Mouse (Mus musculus): Measurements from ENCODE around the gene Asz1.

Asz1 gene

GRCm38 (mm10) chr6:18108934-18109333, at the start of gene Asz1:
TSS of gene Asz1 (minus strand) at chr6:18109061.
- no peak for DNase-seq (ENCODE audit: low spot score)

GRCm38 (mm10) chr6:18153031-18153430, 44.2 kb upstream of the Asz1 start:
- no peak for DNase-seq (ENCODE audit: low spot score)

GRCm38 (mm10) chr6:18135246-18135645, 26.4 kb upstream of the Asz1 start:
- DNase-seq (ENCODE audit: low spot score) = no peak

- DNase-seq (ENCODE audit: low spot score) = no peak
These were observed 19.2 kb upstream of the Asz1 start for GRCm38 (mm10) chr6:18128059-18128458.

- DNase-seq (ENCODE audit: low spot score) = no peak
These were observed 18.5 kb upstream of the Asz1 start for GRCm38 (mm10) chr6:18127206-18127983.

GRCm38 (mm10) chr6:18096861-18097260, 12.0 kb downstream of the Asz1 start:
- DNase-seq (ENCODE audit: low spot score) = no peak

- DNase-seq (ENCODE audit: low spot score) = no peak
These were observed 19.8 kb downstream of the Asz1 start for GRCm38 (mm10) chr6:18089098-18089497.

GRCm38 (mm10) chr6:18087160-18087804, 21.6 kb downstream of the Asz1 start:
- DNase-seq (ENCODE audit: low spot score) = no peak

- DNase-seq (ENCODE audit: low spot score) = no peak
These were observed 30.2 kb downstream of the Asz1 start for GRCm38 (mm10) chr6:18078615-18079014.

GRCm38 (mm10) chr6:18076986-18077385, 31.9 kb downstream of the Asz1 start:
- DNase-seq (ENCODE audit: low spot score) = no peak

GRCm38 (mm10) chr6:18076577-18076976, 32.3 kb downstream of the Asz1 start:
- no peak for DNase-seq (ENCODE audit: low spot score)

GRCm38 (mm10) chr6:18057899-18058298, 51.0 kb downstream of the Asz1 start:
- no peak for DNase-seq (ENCODE audit: low spot score)

- DNase-seq (ENCODE audit: low spot score) = no peak
These were observed 57.2 kb downstream of the Asz1 start for GRCm38 (mm10) chr6:18051702-18052101.

GRCm38 (mm10) chr6:18044299-18044698, 64.6 kb downstream of the Asz1 start:
- DNase-seq (ENCODE audit: low spot score) = no peak

GRCm38 (mm10) chr6:18043172-18043571, 65.7 kb downstream of the Asz1 start:
- no peak for DNase-seq (ENCODE audit: low spot score)

GRCm38 (mm10) chr6:18032271-18032670, 76.6 kb downstream of the Asz1 start:
- DNase-seq (ENCODE audit: low spot score) = no peak

- DNase-seq (ENCODE audit: low spot score) = peak; percentile 18
These were observed 77.3 kb downstream of the Asz1 start for GRCm38 (mm10) chr6:18031509-18032010.

GRCm38 (mm10) chr6:18030868-18031508, 77.9 kb downstream of the Asz1 start:
- DNase-seq (ENCODE audit: low spot score) = no peak

GRCm38 (mm10) chr6:18029746-18030656, 78.9 kb downstream of the Asz1 start, which contains the start of gene Wnt2:
TSS of gene Wnt2 (minus strand) at chr6:18030585.
- peak; percentile 32 for DNase-seq (ENCODE audit: low spot score)

- no peak for DNase-seq (ENCODE audit: low spot score)
These were observed 84.6 kb downstream of the Asz1 start for GRCm38 (mm10) chr6:18024133-18024794.

GRCm38 (mm10) chr6:18013346-18013745, 95.5 kb downstream of the Asz1 start:
- DNase-seq (ENCODE audit: low spot score) = no peak
